Mouse (Mus musculus) megakaryocyte, embryonic 14.5 days (primary cell): ENCODE data around the gene Nus1. TPM values are rescaled to one million over a fixed set of nuclear protein-coding genes. Genes with fewer than 3 reads are reported as not detected.

Source experiments
- H3K27me3 ChIP-seq: replicated peaks from 2 replicates; pipeline ENCODE3; 2012; ENCODE audit warnings: inconsistent platforms
- H3K36me3 ChIP-seq: replicated peaks from 2 replicates; pipeline ENCODE3; 2012; ENCODE audit warnings: low read length, inconsistent platforms, mixed read lengths
- H3K4me1 ChIP-seq: 2 replicates; pipeline ENCODE4 v1.6.1; 2012; ENCODE audit warnings: inconsistent platforms
- H3K4me3 ChIP-seq: replicated peaks from 2 replicates; pipeline ENCODE3; 2012; ENCODE audit warnings: moderate library complexity, mild to moderate bottlenecking, inconsistent platforms
- H3K9me3 ChIP-seq: 2 replicates; pipeline ENCODE4 v1.6.1; 2012; ENCODE audit warnings: inconsistent platforms
- FLI1 ChIP-seq: IDR thresholded peaks from 2 replicates; pipeline ENCODE4 v1.6.1; 2012; ENCODE audit warnings: low read length, inconsistent platforms, mixed read lengths
- GATA1 ChIP-seq: IDR thresholded peaks from 3 replicates; pipeline ENCODE4 v1.6.1; 2012; ENCODE audit warnings: mixed read lengths, low read length, inconsistent platforms, borderline replicate concordance
- polyA plus RNA-seq: library from polyadenylated mRNA; stranded (reverse); fragments of >175 nt; gene quantifications from 2 replicates; pipeline ENCODE4 v1.2.3, GENCODE M21; 2012; ENCODE audit warnings: low replicate concordance; ENCODE audit not compliant: insufficient read depth

Nus1 gene
- polyA plus RNA-seq, 1 experiment = 12.7 TPM

- no peak for TF ChIP-seq GATA1
- no peak for TF ChIP-seq FLI1
- no peaks in the 10 kb centered on the region for H3K9me3 ChIP-seq
- no peaks in the 10 kb centered on the region for H3K27me3 ChIP-seq
- H3K4me3 ChIP-seq = no peak overlapping the region
- peaks cover 46% of the 10 kb centered on the region for H3K4me1 ChIP-seq
- H3K36me3 ChIP-seq = peaks cover 68% of the 10 kb centered on the region
Measured at GRCm38 (mm10) chr10:52427634-52428415, 10.5 kb downstream of the Nus1 start.

GRCm38 (mm10) chr10:52430953-52431352, 13.6 kb downstream of the Nus1 start:
- Histone ChIP-seq H3K27me3 (no peaks in the 10 kb centered on the region), H3K36me3 (peaks cover 85% of the 10 kb centered on the region), H3K4me3 (no peak overlapping the region), H3K4me1 (peaks cover 21% of the 10 kb centered on the region), H3K9me3 (no peaks in the 10 kb centered on the region)
- no peak for TF ChIP-seq GATA1
- no peak for TF ChIP-seq FLI1

- H3K4me3 ChIP-seq = no peak overlapping the region
- H3K9me3 ChIP-seq = no peaks in the 10 kb centered on the region
- TF ChIP-seq FLI1 = no peak
- no peaks in the 10 kb centered on the region for H3K27me3 ChIP-seq
- H3K36me3 ChIP-seq = peaks cover 89% of the 10 kb centered on the region
- H3K4me1 ChIP-seq = no peaks in the 10 kb centered on the region
Measured at GRCm38 (mm10) chr10:52434836-52435235, 17.5 kb downstream of the Nus1 start.

GRCm38 (mm10) chr10:52460614-52461013, 43.3 kb downstream of the Nus1 start:
- H3K4me3 ChIP-seq = no peak overlapping the region
- no peaks in the 10 kb centered on the region for H3K4me1 ChIP-seq
- peaks cover 5% of the 10 kb centered on the region; the same call in 1 of the 2 replicates for H3K9me3 ChIP-seq
- no peak for TF ChIP-seq FLI1
- no peak for TF ChIP-seq GATA1
- H3K36me3 ChIP-seq = no peaks in the 10 kb centered on the region
- no peaks in the 10 kb centered on the region for H3K27me3 ChIP-seq

GRCm38 (mm10) chr10:52463941-52464739, 46.8 kb downstream of the Nus1 start:
- no peaks in the 10 kb centered on the region for H3K4me1 ChIP-seq
- no peak for TF ChIP-seq GATA1
- TF ChIP-seq FLI1 = no peak
- no peak overlapping the region for H3K4me3 ChIP-seq
- no peaks in the 10 kb centered on the region for H3K9me3 ChIP-seq
- H3K27me3 ChIP-seq = no peaks in the 10 kb centered on the region
- no peaks in the 10 kb centered on the region for H3K36me3 ChIP-seq

GRCm38 (mm10) chr10:52471520-52471919, 54.2 kb downstream of the Nus1 start:
- Histone ChIP-seq H3K9me3 (peaks cover 6% of the 10 kb centered on the region), H3K4me1 (no peaks in the 10 kb centered on the region), H3K36me3 (no peaks in the 10 kb centered on the region), H3K4me3 (no peak overlapping the region), H3K27me3 (no peaks in the 10 kb centered on the region)
- TF ChIP-seq FLI1 (no peak), GATA1 (no peak)

Other genes starting within 250 kb of the Nus1 start
- gene Ros1, start 222.3 kb upstream of the Nus1 start, polyA plus RNA-seq = not detected in 2 replicates
- 0.39 and 0.69 TPM in 2 replicates for gene Dcbld1, start 183.9 kb upstream of the Nus1 start, polyA plus RNA-seq
- gene Gm26741, start 58.8 kb upstream of the Nus1 start, polyA plus RNA-seq = not detected in 2 replicates
- 1.0 and 1.2 TPM in 2 replicates for gene Gopc, start 35.4 kb upstream of the Nus1 start, polyA plus RNA-seq
- not detected in 2 replicates for gene Nepn, start 28.6 kb upstream of the Nus1 start, polyA plus RNA-seq